Mouse (Mus musculus) cerebellum, adult 9-11 months (tissue): ENCODE results near the gene Sf3b3.

Experiments
- DNase-seq: peaks from one replicate; pipeline ENCODE4 v3.0.0; 2022

Gene Sf3b3

GRCm38 (mm10) chr8:110767261-110767660, 79.3 kb downstream of the Sf3b3 start:
- no peak for DNase-seq

- DNase-seq, result peak; percentile 65
Observed at GRCm38 (mm10) chr8:110764671-110765070, 81.9 kb downstream of the Sf3b3 start.

- no peak for DNase-seq
Observed at GRCm38 (mm10) chr8:110761988-110762387, 84.6 kb downstream of the Sf3b3 start.

GRCm38 (mm10) chr8:110761185-110761584, 85.4 kb downstream of the Sf3b3 start:
- DNase-seq, result no peak

- DNase-seq, result no peak
Observed at GRCm38 (mm10) chr8:110760280-110760940, 86.2 kb downstream of the Sf3b3 start.
